Mouse (Mus musculus) stomach, postnatal 0 days (tissue): ENCODE measurements around the gene Cfap99. TPM values are rescaled to one million over a fixed set of nuclear protein-coding genes. Genes with fewer than 3 reads are reported as not detected.

Experiments
- ATAC-seq: fragments of 200-750 bp; cut with Nextera tagmentation; 2 replicates; pipeline ENCODE4 v1.8.0; 2017; ENCODE audit not compliant: low FRiP score, low TSS enrichment
- DNase-seq: peaks from one replicate; pipeline ENCODE4 v3.0.0-alpha.2; 2016; ENCODE audit warnings: low spot score
- H3K27ac ChIP-seq: fragments of 300-500 bp; sonication (generic); replicated peaks from 2 replicates; pipeline ENCODE4 v1.5.1; 2014; ENCODE audit warnings: mild to moderate bottlenecking, control low read depth
- H3K27me3 ChIP-seq: fragments of 300-500 bp; sonication (generic); 2 replicates; pipeline ENCODE4 v1.6.1; 2014; ENCODE audit warnings: low read length; ENCODE audit not compliant: control insufficient read depth, insufficient read depth
- H3K36me3 ChIP-seq: fragments of 300-500 bp; sonication (generic); 2 replicates; pipeline ENCODE4 v1.6.1; 2014; ENCODE audit warnings: low read length, mixed read lengths; ENCODE audit not compliant: control insufficient read depth, insufficient read depth
- H3K4me1 ChIP-seq: fragments of 300-500 bp; sonication (generic); replicated peaks from 2 replicates; pipeline ENCODE4 v1.6.1; 2014; ENCODE audit warnings: antibody characterized with exemption; ENCODE audit not compliant: control insufficient read depth, insufficient read depth
- H3K4me2 ChIP-seq: fragments of 300-500 bp; sonication (generic); replicated peaks from 2 replicates; pipeline ENCODE4 v1.6.1; 2014; ENCODE audit warnings: low read depth, mild to moderate bottlenecking, control low read depth, moderate library complexity
- H3K4me3 ChIP-seq: fragments of 300-500 bp; sonication (generic); 2 replicates; pipeline ENCODE4 v1.5.1; 2014; ENCODE audit warnings: low read depth, low read length, control low read depth
- H3K9ac ChIP-seq: fragments of 300-500 bp; sonication (generic); 2 replicates; pipeline ENCODE4 v1.6.1; 2014; ENCODE audit warnings: mild to moderate bottlenecking, low read length, control low read depth, mixed read lengths
- H3K9me3 ChIP-seq: fragments of 300-500 bp; sonication (generic); 2 replicates; pipeline ENCODE4 v1.6.1; 2016; ENCODE audit warnings: low read length; ENCODE audit not compliant: control insufficient read depth
- CTCF ChIP-seq: IDR thresholded peaks from 2 replicates; pipeline ENCODE4 v1.5.1; 2016; ENCODE audit warnings: antibody characterized with exemption, low read depth, mild to moderate bottlenecking, moderate library complexity
- EP300 ChIP-seq: optimal IDR thresholded peaks from 2 replicates; pipeline ENCODE3; 2016; ENCODE audit warnings: antibody characterized with exemption
- WGBS: fragments of 180-500 bp; shearing (Covaris S2); extraction: QIAGEN DNeasy Blood & Tissue Kit; methylation state at CpG from one replicate; pipeline ENCODE4 v1.1.7; 2014; 5-methylcytosine and 5-hydroxymethylcytosine counted together
- polyA plus RNA-seq: library from polyadenylated mRNA; unstranded; fragments of >200 nt; fragmentation: Nextera tagmentation; extraction: Ambion mirVana; gene quantifications from 2 replicates; pipeline ENCODE4 v1.2.1, GENCODE M21; 2015

Cfap99 gene
- polyA plus RNA-seq, 1 experiment from 2014 or later, result 0.04 TPM

DNA sequence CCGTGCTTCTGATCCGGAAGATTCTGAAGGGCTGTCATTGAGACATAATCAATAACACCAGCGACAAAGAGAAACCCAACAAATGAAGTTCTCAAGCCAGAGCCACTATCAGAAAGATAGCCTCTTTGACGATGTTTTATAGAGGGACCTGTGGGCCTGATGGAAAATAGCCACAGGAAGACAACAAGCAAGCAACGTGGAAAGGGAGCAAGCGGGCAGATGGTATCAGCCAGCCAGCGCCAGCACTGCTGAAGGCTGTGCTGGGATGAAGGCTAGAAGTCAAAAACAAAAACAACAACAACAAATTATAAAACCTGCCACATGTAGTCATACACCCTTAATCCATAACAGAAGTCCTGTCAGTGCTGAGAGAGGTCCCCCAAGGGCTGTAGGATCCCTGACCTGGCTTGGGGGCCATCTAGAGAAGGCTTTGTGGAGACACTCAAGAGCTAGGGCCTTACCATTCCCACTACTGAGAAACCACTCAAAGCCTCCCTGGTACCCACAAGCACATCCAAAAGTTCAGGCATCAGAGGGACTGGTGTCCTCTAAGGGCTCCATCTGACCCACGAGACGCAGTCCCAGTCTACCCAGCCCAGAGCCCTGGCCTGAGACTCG lies 13.6 kb upstream of the Cfap99 start:
- no peak overlapping the region for H3K4me3 ChIP-seq
- TF ChIP-seq CTCF, result no peak
- no peak for TF ChIP-seq EP300
- H3K27ac ChIP-seq, result no peak overlapping the region
- H3K27me3 ChIP-seq, result no peaks in the 10 kb centered on the region
- H3K9me3 ChIP-seq, result no peaks in the 10 kb centered on the region
- ATAC-seq, result no peak
- H3K4me1 ChIP-seq, result no peaks in the 10 kb centered on the region
- no peak overlapping the region for H3K4me2 ChIP-seq
- WGBS, result 79% methylated on average over 10 of the region's 10 CpGs
- no peak overlapping the region for H3K9ac ChIP-seq
- no peak for DNase-seq
- no peaks in the 10 kb centered on the region for H3K36me3 ChIP-seq

DNA sequence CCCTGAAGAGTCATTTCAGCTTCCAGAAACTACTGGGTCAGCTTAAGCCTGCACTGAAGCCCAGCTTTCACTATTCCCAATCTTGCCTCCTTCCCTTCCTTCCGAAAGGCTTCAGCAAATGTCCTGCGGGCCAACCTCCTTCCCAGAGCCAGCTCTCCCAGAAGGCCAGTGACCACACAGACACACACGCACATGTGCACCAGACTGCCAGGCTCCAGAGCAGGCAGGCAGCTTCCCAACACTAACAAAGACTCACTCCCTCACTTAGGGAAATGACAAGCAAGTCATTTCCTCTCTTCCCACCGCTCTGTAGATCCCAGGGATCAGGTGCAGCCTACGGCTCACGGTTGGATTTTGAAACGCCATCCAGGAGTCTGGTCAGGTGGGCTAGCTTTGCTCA lies 12.2 kb upstream of the Cfap99 start:
- Histone ChIP-seq H3K27ac (no peak overlapping the region), H3K27me3 (no peaks in the 10 kb centered on the region), H3K4me1 (no peaks in the 10 kb centered on the region), H3K4me3 (no peak overlapping the region), H3K9ac (no peak overlapping the region), H3K4me2 (no peak overlapping the region), H3K9me3 (no peaks in the 10 kb centered on the region), H3K36me3 (no peaks in the 10 kb centered on the region)
- TF ChIP-seq CTCF, result no peak
- TF ChIP-seq EP300, result no peak
- DNase-seq, result no peak
- WGBS, result 67% methylated on average over 7 of the region's 7 CpGs
- no peak for ATAC-seq

DNA sequence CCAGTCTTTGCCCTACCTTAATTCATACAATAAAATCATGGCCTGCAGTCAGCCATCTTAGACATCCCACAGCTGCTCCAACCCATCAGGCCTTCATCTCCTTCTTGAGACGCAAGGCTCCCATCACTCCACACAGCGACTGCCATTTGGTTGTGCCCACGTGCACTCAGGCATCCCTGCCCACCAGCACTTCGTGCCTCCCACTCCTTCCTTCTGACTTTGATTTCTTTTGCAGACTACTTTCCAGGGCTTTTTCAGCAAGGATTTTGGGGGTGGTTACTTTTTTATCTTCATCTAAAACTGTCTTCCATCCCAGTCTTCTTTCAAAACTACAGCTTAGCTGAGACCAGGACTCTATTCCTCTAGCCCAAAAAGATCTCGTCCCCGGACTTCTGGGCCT lies 11.7 kb upstream of the Cfap99 start:
- Histone ChIP-seq H3K9ac (no peak overlapping the region), H3K4me3 (no peak overlapping the region), H3K9me3 (no peaks in the 10 kb centered on the region), H3K27ac (no peak overlapping the region), H3K27me3 (no peaks in the 10 kb centered on the region), H3K4me2 (no peak overlapping the region), H3K4me1 (no peaks in the 10 kb centered on the region), H3K36me3 (no peaks in the 10 kb centered on the region)
- 59% methylated on average over 6 of the region's 6 CpGs for WGBS
- TF ChIP-seq CTCF (no peak), EP300 (no peak)
- DNase-seq (no peak), ATAC-seq (no peak)

DNA sequence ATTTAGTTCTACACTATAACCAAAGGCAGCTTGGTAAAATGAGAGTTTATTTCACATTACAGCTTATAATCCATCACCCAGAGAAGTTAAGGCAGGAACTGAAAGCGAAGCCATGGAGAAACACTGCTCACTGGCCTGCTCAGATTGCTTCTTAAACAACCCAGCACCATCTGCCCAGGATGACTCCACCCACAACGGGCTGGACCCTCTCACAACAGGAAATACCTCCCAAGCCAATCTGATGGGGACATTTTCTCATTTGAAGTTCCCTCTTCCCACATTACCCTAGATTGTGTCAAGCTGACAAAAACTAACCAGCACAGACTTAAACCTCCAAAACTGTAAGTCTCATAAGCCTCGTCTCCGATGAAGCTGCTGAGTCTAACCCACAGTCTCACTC lies 10.3 kb upstream of the Cfap99 start:
- no peak overlapping the region for H3K4me3 ChIP-seq
- H3K36me3 ChIP-seq, result no peaks in the 10 kb centered on the region
- WGBS, result 64% methylated on average over 4 of the region's 4 CpGs
- no peak overlapping the region for H3K9ac ChIP-seq
- H3K9me3 ChIP-seq, result no peaks in the 10 kb centered on the region
- no peak overlapping the region for H3K27ac ChIP-seq
- no peaks in the 10 kb centered on the region for H3K27me3 ChIP-seq
- TF ChIP-seq EP300 (no peak), CTCF (no peak)
- no peaks in the 10 kb centered on the region for H3K4me1 ChIP-seq
- ATAC-seq (no peak), DNase-seq (no peak)
- H3K4me2 ChIP-seq, result no peak overlapping the region

DNA sequence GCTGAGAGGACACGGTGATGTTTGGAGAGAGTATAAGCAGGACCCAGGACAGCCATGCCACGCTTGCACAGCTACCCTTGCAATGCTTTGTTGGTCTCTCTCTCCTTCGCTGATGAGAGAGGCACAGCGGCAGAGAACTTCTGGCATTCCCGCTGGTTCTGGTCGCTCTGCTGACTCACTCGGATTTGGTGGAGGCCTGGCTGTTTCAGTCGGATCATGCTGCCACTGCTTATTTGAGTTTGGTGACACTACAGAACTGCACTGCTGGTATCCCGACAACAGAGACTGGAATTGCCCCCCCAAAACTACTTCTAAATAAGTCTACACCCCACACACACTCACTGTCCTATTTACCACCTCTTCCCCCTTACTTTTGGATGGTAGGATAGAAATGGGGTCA lies 9.2 kb upstream of the Cfap99 start:
- no peaks in the 10 kb centered on the region for H3K27me3 ChIP-seq
- H3K9me3 ChIP-seq, result no peaks in the 10 kb centered on the region
- no peak overlapping the region for H3K9ac ChIP-seq
- WGBS, result 90% methylated on average over 9 of the region's 9 CpGs
- H3K4me1 ChIP-seq, result no peaks in the 10 kb centered on the region
- no peak overlapping the region for H3K4me3 ChIP-seq
- DNase-seq (no peak), ATAC-seq (no peak)
- no peaks in the 10 kb centered on the region for H3K36me3 ChIP-seq
- no peak overlapping the region for H3K4me2 ChIP-seq
- no peak for TF ChIP-seq EP300
- no peak for TF ChIP-seq CTCF
- H3K27ac ChIP-seq, result no peak overlapping the region

DNA sequence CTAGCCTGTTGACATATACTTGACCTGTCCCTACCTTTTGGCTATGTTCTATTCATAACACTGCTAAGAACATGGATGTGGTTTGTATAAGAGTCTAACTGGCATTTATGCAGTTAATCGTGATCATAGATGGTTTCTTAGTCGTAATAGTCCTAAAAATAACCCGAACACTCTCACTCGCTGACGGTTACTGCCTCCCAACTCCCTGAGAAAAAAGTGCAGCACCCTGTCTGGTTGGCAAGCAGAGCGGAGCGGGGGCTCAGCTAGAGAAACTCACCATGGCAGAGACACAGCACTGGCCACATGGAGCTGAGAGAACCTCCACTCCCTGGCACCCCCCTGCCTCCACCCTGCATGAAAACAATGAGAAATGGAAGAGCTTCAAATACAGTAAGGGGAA lies 7.4 kb upstream of the Cfap99 start:
- Histone ChIP-seq H3K4me3 (no peak overlapping the region), H3K27me3 (no peaks in the 10 kb centered on the region), H3K9me3 (no peaks in the 10 kb centered on the region), H3K4me1 (no peaks in the 10 kb centered on the region), H3K36me3 (no peaks in the 10 kb centered on the region), H3K4me2 (no peak overlapping the region), H3K9ac (no peak overlapping the region), H3K27ac (no peak overlapping the region)
- no peak for TF ChIP-seq EP300
- no peak for TF ChIP-seq CTCF
- DNase-seq (no peak), ATAC-seq (no peak)
- WGBS, result 54% methylated on average over 7 of the region's 7 CpGs
